Mouse (Mus musculus): ENCODE measurements at regions not wholly inside any gene's neighbourhood (a gene's known extent, or its start where the extent isn't known, plus 50 kb on each side); places are given as distances from the start of the nearest gene placed in this dataset.

- no peak for DNase-seq
Measured at GRCm38 (mm10) chr10:65244527-65244926, 1154.5 kb upstream of the Lrrtm3 start.

GRCm38 (mm10) chr10:65224130-65224529 lies 1134.1 kb upstream of the Lrrtm3 start:
- DNase-seq: no peak

- no peak for DNase-seq
Measured at GRCm38 (mm10) chr10:65221181-65221580, 1131.1 kb upstream of the Lrrtm3 start.

- no peak for DNase-seq
Measured at GRCm38 (mm10) chr10:65219251-65219650, 1129.2 kb upstream of the Lrrtm3 start.

GRCm38 (mm10) chr10:65216226-65216625 lies 1126.1 kb upstream of the Lrrtm3 start:
- no peak for DNase-seq

- DNase-seq: no peak
Measured at GRCm38 (mm10) chr10:65215206-65215605, 1125.1 kb upstream of the Lrrtm3 start.

GRCm38 (mm10) chr10:65183659-65184058 lies 1093.6 kb upstream of the Lrrtm3 start:
- DNase-seq: no peak

- no peak for DNase-seq
Measured at GRCm38 (mm10) chr10:65182597-65182996, 1092.5 kb upstream of the Lrrtm3 start.

- no peak for DNase-seq
Measured at GRCm38 (mm10) chr10:65179101-65179500, 1089.0 kb upstream of the Lrrtm3 start.

- no peak for DNase-seq
Measured at GRCm38 (mm10) chr10:65154131-65154530, 1064.1 kb upstream of the Lrrtm3 start.

GRCm38 (mm10) chr10:65124940-65125610 lies 1035.0 kb upstream of the Lrrtm3 start:
- DNase-seq: no peak

GRCm38 (mm10) chr10:65118212-65118611 lies 1028.1 kb upstream of the Lrrtm3 start:
- DNase-seq: no peak

- DNase-seq: no peak
Measured at GRCm38 (mm10) chr10:65114586-65114985, 1024.5 kb upstream of the Lrrtm3 start.

GRCm38 (mm10) chr10:65110729-65111128 lies 1020.7 kb upstream of the Lrrtm3 start:
- DNase-seq: no peak

GRCm38 (mm10) chr10:65107413-65107812 lies 1017.3 kb upstream of the Lrrtm3 start:
- no peak for DNase-seq

GRCm38 (mm10) chr10:65084446-65084845 lies 994.4 kb upstream of the Lrrtm3 start:
- peak; percentile 5 for DNase-seq

- no peak for DNase-seq
Measured at GRCm38 (mm10) chr10:65081638-65082037, 991.6 kb upstream of the Lrrtm3 start.

- peak; percentile 5 for DNase-seq
Measured at GRCm38 (mm10) chr10:65058086-65058485, 968.0 kb upstream of the Lrrtm3 start.

All from kidney, postnatal 14 days (tissue).